Mouse (Mus musculus) T-cell, adult 2 months (primary cell): ENCODE measurements around the gene 4930563M21Rik.
"Not testable (repeated sequence)": the region's sequence is repeated elsewhere in the genome, so short reads cannot be mapped to it uniquely, and the experiment has no call there.

Source experiments
- DNase-seq: peaks from one replicate; pipeline ENCODE4 v3.0.0; 2022; ENCODE audit warnings: low spot score

Gene 4930563M21Rik

GRCm38 (mm10) chr9:56010450-56010849 lies at the start of gene 4930563M21Rik:
TSS of gene 4930563M21Rik (minus strand) at chr9:56010550.
- no peak for DNase-seq

DNA sequence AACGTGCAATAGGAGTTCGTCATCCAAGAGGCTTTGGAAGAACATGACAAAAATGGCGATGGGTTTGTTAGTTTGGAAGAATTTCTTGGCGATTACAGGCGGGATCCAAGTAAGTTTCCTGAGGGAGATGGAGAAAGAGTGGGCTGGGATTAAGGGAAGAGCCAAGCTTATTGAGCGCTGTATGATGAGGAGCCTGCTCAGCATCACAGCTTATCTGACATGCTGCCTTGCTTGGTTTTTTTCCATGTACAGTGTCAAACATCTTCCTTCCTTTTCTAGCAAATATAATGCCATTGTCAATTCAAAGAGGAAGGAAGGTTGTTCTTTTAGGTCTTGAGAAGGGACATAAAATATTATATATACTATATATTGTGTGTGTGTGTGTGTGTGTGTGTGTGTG lies 45.8 kb upstream of the 4930563M21Rik start:
- DNase-seq = no peak

DNA sequence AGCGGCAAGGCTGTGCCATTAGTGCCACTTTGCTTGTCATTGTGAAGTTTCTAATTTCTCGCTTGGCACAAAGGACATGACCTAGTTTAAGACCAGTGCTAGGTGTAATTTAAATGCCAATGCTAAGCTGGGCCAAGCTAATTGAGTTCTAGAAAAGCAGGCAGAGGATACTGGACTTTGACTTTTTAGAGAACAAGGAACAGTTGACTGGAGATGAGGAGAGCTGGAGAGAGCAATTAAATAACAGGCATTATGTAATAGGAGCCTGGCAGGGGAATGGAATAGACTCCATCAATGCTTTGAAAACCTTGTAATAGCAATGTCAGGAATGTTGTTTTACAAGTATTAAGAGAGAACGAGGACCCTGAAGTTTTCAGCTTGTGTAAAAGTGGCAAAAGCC lies 43.4 kb upstream of the 4930563M21Rik start:
- no peak for DNase-seq

- no peak for DNase-seq
Observed at GRCm38 (mm10) chr9:56042181-56042621, 31.9 kb upstream of the 4930563M21Rik start.

DNA sequence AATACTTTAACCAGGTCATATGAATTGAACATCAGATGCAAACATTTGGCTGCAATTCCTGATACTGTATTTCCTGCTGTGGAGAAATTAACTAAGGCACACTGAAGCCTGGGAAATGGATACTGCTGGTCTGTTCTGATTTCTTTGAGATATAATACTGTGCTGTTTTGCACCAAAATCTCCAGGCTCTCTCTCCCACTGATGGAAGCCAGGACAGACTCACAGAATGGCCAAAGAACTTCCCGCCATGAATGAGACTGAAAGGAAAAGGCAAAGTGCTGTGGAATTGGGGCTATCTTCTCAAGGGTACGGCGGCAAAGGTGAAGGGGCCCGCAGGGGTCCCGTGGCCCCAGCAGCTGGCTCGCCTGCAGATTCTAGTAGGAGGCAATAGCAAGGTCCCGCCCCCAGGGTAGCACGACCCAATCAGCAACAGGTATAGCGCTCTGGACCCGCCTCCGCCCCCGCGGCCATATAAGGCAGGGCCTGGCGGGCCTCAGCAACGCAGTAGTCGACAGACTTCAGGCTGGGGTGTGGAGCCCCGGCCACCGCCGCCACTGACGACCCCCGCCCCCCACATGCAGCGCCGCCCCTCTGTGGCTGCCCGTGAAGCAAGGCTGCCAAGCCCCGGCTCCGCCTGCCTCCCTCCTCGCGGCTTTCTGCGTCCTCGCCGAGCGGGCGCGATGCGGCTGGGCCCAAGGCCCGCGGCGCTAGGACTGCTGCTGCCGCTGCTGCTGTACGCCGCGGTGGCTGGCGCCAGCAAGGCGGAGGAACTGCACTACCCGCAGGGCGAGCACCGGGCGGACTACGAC lies 31.2 kb upstream of the 4930563M21Rik start, which contains the start of gene Rcn2:
Rcn2 (plus strand) TSS at position 474 of the 809 bp plus-strand sequence.
- peak; percentile 95 for DNase-seq

- no peak for DNase-seq
Observed at GRCm38 (mm10) chr9:56032219-56032618, 21.9 kb upstream of the 4930563M21Rik start.

DNA sequence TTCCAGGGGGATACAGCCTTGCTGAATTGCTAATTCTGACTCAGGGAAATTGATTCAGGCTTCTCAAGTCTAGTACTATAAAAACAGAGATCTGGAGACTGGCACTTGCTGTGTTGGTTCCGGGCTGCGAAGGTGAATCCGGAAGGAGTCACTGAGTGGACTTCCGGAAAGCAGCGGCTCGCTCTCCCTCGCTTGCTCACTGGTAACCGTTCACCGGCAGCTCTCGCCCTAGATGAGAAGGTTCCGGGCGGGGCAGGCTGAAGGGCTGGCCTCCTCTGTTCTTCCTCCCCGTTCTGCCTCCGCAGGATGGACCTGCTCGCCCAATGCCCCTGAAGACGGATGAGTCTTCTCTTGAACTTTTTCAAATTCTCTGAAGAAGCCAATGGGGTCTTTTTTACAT lies 16.9 kb upstream of the 4930563M21Rik start:
- DNase-seq = no peak

DNA sequence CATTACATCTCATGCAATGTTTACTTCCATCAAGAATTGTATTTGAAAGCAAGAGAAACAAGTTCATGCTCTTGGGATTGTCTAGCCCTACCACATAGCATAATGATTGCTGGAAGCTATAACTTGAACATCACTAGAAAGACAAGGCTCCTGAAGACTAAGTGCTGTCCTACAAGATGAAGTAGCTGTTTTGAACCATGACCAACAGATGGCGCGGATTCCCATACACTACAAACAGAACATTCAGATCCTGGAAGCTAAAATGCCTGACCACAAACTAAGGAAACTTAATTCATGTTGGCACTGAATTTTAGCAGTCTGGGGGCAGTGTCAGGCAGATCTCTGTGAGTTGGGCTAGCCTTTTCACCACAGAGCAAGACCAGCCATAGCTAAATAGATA lies 14.4 kb upstream of the 4930563M21Rik start:
- DNase-seq = peak; percentile 9

DNA sequence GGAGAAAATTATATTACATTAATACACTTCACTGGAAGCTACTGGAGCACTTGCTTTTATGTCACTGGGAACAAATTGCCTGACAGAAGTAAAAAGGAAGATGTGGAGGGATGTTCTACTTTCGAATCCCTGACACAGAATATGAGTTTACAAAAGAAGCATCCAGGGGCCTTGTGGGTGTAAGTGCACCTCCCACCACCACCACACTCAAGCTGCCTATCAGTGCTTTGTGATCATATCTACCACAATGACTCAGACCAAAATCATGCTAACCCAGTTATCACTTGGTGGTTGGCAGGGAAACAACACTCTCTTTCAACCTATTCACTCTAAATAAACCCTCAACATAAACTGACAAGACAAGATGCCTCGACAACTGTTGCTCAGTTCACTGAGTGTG lies 5.7 kb downstream of the 4930563M21Rik start:
- not testable (repeated sequence) for DNase-seq

- DNase-seq = peak; percentile 46
Observed at GRCm38 (mm10) chr9:55946819-55947218, 63.5 kb downstream of the 4930563M21Rik start.

DNA sequence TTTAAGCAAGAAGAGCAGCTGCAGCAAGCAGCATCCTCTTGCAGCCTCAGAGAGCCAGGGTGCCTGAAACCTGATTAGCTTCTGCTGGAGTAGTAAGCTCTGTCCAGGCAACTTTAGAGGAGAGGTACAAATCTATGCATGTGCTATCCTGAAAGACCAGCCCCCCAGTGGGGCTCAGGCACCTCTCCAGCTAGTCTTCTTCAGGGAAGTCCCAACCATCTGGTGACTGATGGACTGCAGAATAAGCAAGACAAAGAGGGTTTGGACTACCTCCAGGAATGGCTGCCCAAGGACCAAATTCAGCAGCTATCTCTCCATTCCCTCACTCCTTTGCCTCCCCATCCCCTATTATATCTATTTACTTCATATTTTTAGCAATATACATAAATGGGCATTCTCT lies 69.0 kb downstream of the 4930563M21Rik start:
- DNase-seq = no peak

DNA sequence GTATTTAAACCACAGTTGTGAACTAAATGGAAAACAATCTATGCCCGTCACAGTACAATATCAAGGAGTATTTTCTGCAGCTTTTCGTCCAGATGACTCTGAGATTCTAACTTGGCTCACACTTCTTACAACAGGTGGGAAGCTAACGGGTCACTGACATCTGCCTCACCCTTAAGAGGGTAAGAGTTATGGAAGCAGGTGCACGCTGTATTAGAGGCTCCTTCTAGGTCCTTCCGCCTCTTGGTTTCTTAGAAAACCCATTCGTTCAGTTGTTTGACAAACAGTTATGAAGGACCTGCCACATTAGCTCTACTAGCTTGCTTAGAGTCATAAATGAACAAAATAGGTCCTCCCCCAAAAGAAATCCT lies 71.7 kb downstream of the 4930563M21Rik start:
- DNase-seq = no peak

DNA sequence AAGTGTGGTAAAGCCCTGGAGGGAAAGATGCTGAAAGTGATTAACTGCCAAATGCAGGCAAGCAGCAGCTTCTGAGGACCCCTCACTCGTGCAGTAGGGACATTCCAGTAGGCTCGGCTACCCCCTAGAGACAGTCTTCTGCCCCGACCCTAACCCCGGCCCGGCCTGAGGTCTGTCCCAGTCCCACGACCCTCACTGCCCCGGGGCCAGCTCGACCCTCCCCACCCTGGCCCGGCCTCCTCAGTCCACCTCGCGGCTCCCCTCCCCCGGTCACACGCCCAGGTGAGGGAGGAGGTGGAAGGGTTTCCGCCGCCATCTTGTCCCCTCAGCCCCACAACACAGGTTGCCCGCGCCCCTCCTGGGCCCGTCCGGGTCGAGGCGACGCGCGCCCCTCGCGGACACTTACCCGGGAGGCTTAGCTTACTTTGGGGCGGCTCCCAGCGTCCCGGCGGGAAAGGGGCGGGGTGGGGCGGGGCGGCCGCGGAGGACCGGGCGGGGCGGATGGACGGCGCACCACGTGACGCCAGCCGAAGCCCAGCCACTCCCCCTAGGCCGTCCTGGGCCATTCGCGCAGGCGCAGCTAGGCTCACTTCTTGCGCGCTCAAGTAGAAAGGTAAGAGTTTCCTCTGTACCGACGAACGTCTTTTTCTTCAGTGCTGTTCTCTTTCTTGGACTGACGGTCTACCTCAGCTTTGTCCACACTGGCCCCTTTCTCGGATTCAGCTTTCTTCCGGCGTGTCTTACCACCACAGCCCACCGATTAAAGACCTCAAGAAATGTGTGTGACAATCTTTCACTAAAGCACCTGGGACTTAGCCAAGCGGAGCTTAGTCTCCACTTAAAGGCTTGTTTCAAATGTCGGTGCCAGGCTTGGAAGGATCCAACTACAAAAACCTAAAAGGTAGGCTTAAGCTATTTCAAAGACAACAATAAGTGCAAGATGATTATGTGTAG lies 72.4 kb downstream of the 4930563M21Rik start, which contains the start of gene Scaper:
Scaper (minus strand) TSS at position 456 of the 954 bp plus-strand sequence.
- DNase-seq = peak; percentile 89

GRCm38 (mm10) chr9:55937224-55937663 lies 73.1 kb downstream of the 4930563M21Rik start:
- DNase-seq = peak; percentile 7

DNA sequence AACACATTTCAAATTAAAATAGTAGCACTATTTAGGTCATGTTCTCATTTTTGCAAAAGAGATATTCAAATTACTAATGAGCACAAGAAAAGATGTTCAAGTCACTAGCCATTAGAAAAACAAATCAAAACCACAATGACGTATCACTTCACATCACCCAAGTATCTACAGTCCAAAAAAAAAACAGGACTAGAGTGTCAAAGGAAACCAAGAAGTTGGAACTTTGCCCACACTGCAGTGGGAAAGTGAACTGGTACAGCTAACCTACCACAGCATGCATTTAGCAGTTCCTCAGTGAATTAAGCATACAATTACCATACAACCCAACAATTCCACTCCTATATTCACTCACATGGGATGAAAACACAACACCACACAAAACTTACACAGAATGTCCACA lies 77.9 kb downstream of the 4930563M21Rik start:
- DNase-seq = no peak

GRCm38 (mm10) chr9:55918579-55918978 lies 91.8 kb downstream of the 4930563M21Rik start:
- no peak for DNase-seq

DNA sequence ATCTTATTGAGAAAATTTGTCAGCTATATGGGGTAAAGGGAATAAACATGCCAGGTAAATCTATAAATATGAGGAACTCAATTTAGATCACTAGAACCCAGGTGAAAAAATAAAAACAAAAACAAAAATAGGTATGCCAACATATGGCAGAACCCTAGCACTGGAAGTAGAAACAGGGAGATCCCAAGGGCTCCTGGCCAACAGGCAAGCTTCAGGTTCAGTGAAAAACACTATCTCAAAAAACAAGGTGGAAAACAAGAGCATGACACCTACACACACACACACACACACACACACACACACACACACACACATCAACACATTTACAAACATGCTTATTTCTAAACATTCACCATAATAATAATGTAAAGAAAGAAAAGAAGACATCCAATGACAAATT lies 93.6 kb downstream of the 4930563M21Rik start:
- no peak for DNase-seq
